Mouse (Mus musculus) heart, postnatal 0 days (tissue): Measurements from ENCODE around the gene Rhno1. TPM values are rescaled to one million over a fixed set of nuclear protein-coding genes. Genes with fewer than 3 reads are reported as not detected.

Source experiments
- ATAC-seq: fragments of 200-750 bp; cut with Nextera tagmentation; 2 replicates; pipeline ENCODE4 v1.8.0; 2017; ENCODE audit warnings: low read depth, moderate number of reproducible peaks, moderate library complexity; ENCODE audit not compliant: insufficient read depth
- DNase-seq: peaks from one replicate; pipeline ENCODE4 v3.0.0-alpha.2; 2016; ENCODE audit warnings: low spot score
- H3K27ac ChIP-seq: fragments of 300-500 bp; sonication (generic); 2 replicates; pipeline ENCODE4 v1.5.1; 2014; ENCODE audit warnings: low read depth, mild to moderate bottlenecking
- H3K27me3 ChIP-seq: fragments of 300-500 bp; sonication (generic); 2 replicates; pipeline ENCODE4 v1.6.1; 2014; ENCODE audit warnings: low read length, mixed read lengths; ENCODE audit not compliant: control insufficient read depth, insufficient read depth
- H3K36me3 ChIP-seq: fragments of 300-500 bp; sonication (generic); replicated peaks from 2 replicates; pipeline ENCODE4 v1.6.1; 2014; ENCODE audit warnings: low read length, mixed read lengths; ENCODE audit not compliant: control insufficient read depth, insufficient read depth
- H3K4me1 ChIP-seq: fragments of 300-500 bp; sonication (generic); 2 replicates; pipeline ENCODE4 v1.6.1; 2014; ENCODE audit warnings: antibody characterized with exemption; ENCODE audit not compliant: control insufficient read depth, insufficient read depth
- H3K4me2 ChIP-seq: fragments of 300-500 bp; sonication (generic); 2 replicates; pipeline ENCODE4 v1.6.1; 2014; ENCODE audit warnings: low read depth, mild to moderate bottlenecking, low read length, moderate library complexity
- H3K4me3 ChIP-seq: fragments of 300-500 bp; sonication (generic); 2 replicates; pipeline ENCODE4 v1.5.1; 2014; ENCODE audit warnings: low read depth, low read length
- H3K9ac ChIP-seq: fragments of 300-500 bp; sonication (generic); replicated peaks from 2 replicates; pipeline ENCODE4 v1.6.1; 2014; ENCODE audit warnings: low read depth, low read length, mixed read lengths
- H3K9me3 ChIP-seq: fragments of 300-500 bp; sonication (generic); replicated peaks from 2 replicates; pipeline ENCODE4 v1.6.1; 2016; ENCODE audit warnings: low read length; ENCODE audit not compliant: control insufficient read depth
- CTCF ChIP-seq: IDR thresholded peaks from 2 replicates; pipeline ENCODE4 v1.5.1; 2016; ENCODE audit warnings: antibody characterized with exemption, control low read depth, low read depth
- EP300 ChIP-seq: IDR thresholded peaks from 2 replicates; pipeline ENCODE4 v1.6.1; 2016; ENCODE audit warnings: antibody characterized with exemption, low read depth
- WGBS: fragments of 180-500 bp; shearing (Covaris S2); extraction: QIAGEN DNeasy Blood & Tissue Kit; methylation state at CpG from one replicate; pipeline ENCODE4 v1.1.7; 2014; 5-methylcytosine and 5-hydroxymethylcytosine counted together
- polyA plus RNA-seq: library from polyadenylated mRNA; unstranded; fragments of >200 nt; fragmentation: Nextera tagmentation; extraction: Ambion mirVana; gene quantifications from 2 replicates; pipeline ENCODE4 v1.2.1, GENCODE M21; 2015
- total RNA-seq: library from RNA; depleted of rRNA; stranded (reverse); fragments of >200 nt; gene quantifications from 2 replicates; pipeline ENCODE4 v1.2.3, GENCODE M21; 2014; ENCODE audit warnings: low replicate concordance

The Rhno1 gene
- total and polyA plus RNA-seq, 2 experiments from 2014 or later, result 22.6 to 34.7 TPM

- Histone ChIP-seq H3K4me1 (peaks cover 15% of the 10 kb centered on the region; the same call in 1 of the 2 replicates), H3K4me2 (peak overlapping the region; percentile 99), H3K9me3 (no peaks in the 10 kb centered on the region), H3K27ac (peak overlapping the region; percentile 91), H3K36me3 (peaks cover 25% of the 10 kb centered on the region), H3K4me3 (peak overlapping the region; percentile 96), H3K27me3 (no peaks in the 10 kb centered on the region), H3K9ac (peak overlapping the region; percentile 95)
- DNase-seq, result no peak
- ATAC-seq, result no peak
- 18% methylated on average over 9 of the region's 9 CpGs for WGBS
- no peak for TF ChIP-seq EP300
- no peak for TF ChIP-seq CTCF
Observed at GRCm38 (mm10) chr6:128361901-128362300, 810 bp downstream of the Rhno1 start.

- no peak for TF ChIP-seq EP300
- TF ChIP-seq CTCF, result peak; percentile 63
- Histone ChIP-seq H3K4me3 (no peak overlapping the region), H3K36me3 (peaks cover 18% of the 10 kb centered on the region), H3K4me1 (peaks cover 25% of the 10 kb centered on the region), H3K9ac (no peak overlapping the region), H3K4me2 (no peak overlapping the region), H3K27me3 (no peaks in the 10 kb centered on the region), H3K9me3 (no peaks in the 10 kb centered on the region), H3K27ac (no peak overlapping the region)
- ATAC-seq (no peak), DNase-seq (no peak)
- 33% methylated on average over 2 of the region's 2 CpGs for WGBS
Observed at GRCm38 (mm10) chr6:128358999-128359398, 3.7 kb downstream of the Rhno1 start.

GRCm38 (mm10) chr6:128355726-128356416, 6.8 kb downstream of the Rhno1 start, which contains the start of gene Tulp3:
TSS of gene Tulp3 (minus strand) at chr6:128355851.
- peaks cover 9% of the 10 kb centered on the region for H3K4me1 ChIP-seq
- TF ChIP-seq EP300 (no peak), CTCF (no peak)
- H3K36me3 ChIP-seq, result peaks cover 20% of the 10 kb centered on the region
- no peaks in the 10 kb centered on the region for H3K9me3 ChIP-seq
- H3K4me2 ChIP-seq, result peak within 1 kb of the TSS; percentile 92
- peak within 1 kb of the TSS; percentile 63 for H3K27ac ChIP-seq
- under 1% methylated on average over 42 of the region's 42 CpGs for WGBS
- H3K27me3 ChIP-seq, result no peaks in the 10 kb centered on the region
- ATAC-seq (peak; percentile 99), DNase-seq (peak; percentile 93)
- peak within 1 kb of the TSS; percentile 80 for H3K4me3 ChIP-seq
- peak within 1 kb of the TSS; percentile 58 for H3K9ac ChIP-seq

- ATAC-seq (peak; percentile 53), DNase-seq (peak; percentile 45)
Observed at GRCm38 (mm10) chr6:128355201-128355681, 7.5 kb downstream of the Rhno1 start.

GRCm38 (mm10) chr6:128354140-128354539, 8.6 kb downstream of the Rhno1 start:
- ATAC-seq (no peak), DNase-seq (no peak)
- H3K4me2 ChIP-seq, result no peak overlapping the region
- no peak overlapping the region for H3K27ac ChIP-seq
- no peak overlapping the region for H3K4me3 ChIP-seq
- no peaks in the 10 kb centered on the region for H3K27me3 ChIP-seq
- TF ChIP-seq CTCF (no peak), EP300 (no peak)
- WGBS, result 67% methylated on average over 3 of the region's 3 CpGs
- peaks cover 21% of the 10 kb centered on the region for H3K36me3 ChIP-seq
- H3K9me3 ChIP-seq, result no peaks in the 10 kb centered on the region
- H3K9ac ChIP-seq, result no peak overlapping the region
- peaks cover 9% of the 10 kb centered on the region for H3K4me1 ChIP-seq

More at GRCm38 (mm10) chr6:128355201-128355681, 7.5 kb downstream of the Rhno1 start:
- Histone ChIP-seq H3K27ac (peak overlapping the region; percentile 63), H3K9me3 (no peaks in the 10 kb centered on the region), H3K36me3 (peaks cover 21% of the 10 kb centered on the region), H3K27me3 (no peaks in the 10 kb centered on the region), H3K9ac (peak overlapping the region; percentile 58), H3K4me1 (peaks cover 9% of the 10 kb centered on the region), H3K4me3 (peak overlapping the region; percentile 80), H3K4me2 (peak overlapping the region; percentile 92)
- under 1% methylated on average over 28 of the region's 28 CpGs for WGBS
- TF ChIP-seq CTCF (no peak), EP300 (no peak)
